Mouse (Mus musculus) lung, postnatal 0 days (tissue): ENCODE measurements around the gene Pes1. TPM values are rescaled to one million over a fixed set of nuclear protein-coding genes. Genes with fewer than 3 reads are reported as not detected.
"Not testable (repeated sequence)": the region's sequence is repeated elsewhere in the genome, so short reads cannot be mapped to it uniquely, and the experiment has no call there.

Source experiments
- ATAC-seq: fragments of 200-750 bp; cut with Nextera tagmentation; 2 replicates; pipeline ENCODE4 v1.8.0; 2017; ENCODE audit warnings: moderate library complexity
- DNase-seq: peaks from one replicate; pipeline ENCODE4 v3.0.0-alpha.2; 2016; ENCODE audit warnings: low spot score
- H3K27ac ChIP-seq: fragments of 300-500 bp; sonication (generic); 2 replicates; pipeline ENCODE4 v1.5.1; 2014; ENCODE audit warnings: antibody characterized with exemption, mild to moderate bottlenecking, low read length, mixed read lengths
- H3K27me3 ChIP-seq: fragments of 300-500 bp; sonication (generic); replicated peaks from 2 replicates; pipeline ENCODE4 v1.6.1; 2014; ENCODE audit warnings: low read length, mixed read lengths; ENCODE audit not compliant: insufficient read depth
- H3K36me3 ChIP-seq: fragments of 300-500 bp; sonication (generic); 2 replicates; pipeline ENCODE4 v1.6.1; 2014; ENCODE audit warnings: low read length, mixed read lengths; ENCODE audit not compliant: insufficient read depth
- H3K4me1 ChIP-seq: fragments of 300-500 bp; sonication (generic); 2 replicates; pipeline ENCODE4 v1.6.1; 2014; ENCODE audit warnings: antibody characterized with exemption, low read depth, low read length, mixed read lengths; ENCODE audit not compliant: insufficient read depth
- H3K4me2 ChIP-seq: fragments of 300-500 bp; sonication (generic); replicated peaks from 2 replicates; pipeline ENCODE4 v1.6.1; 2014; ENCODE audit warnings: low read depth, mild to moderate bottlenecking, low read length, moderate library complexity, mixed read lengths
- H3K4me3 ChIP-seq: fragments of 300-500 bp; sonication (generic); 2 replicates; pipeline ENCODE4 v1.5.1; 2014; ENCODE audit warnings: low read depth, low read length
- H3K9ac ChIP-seq: fragments of 300-500 bp; sonication (generic); replicated peaks from 2 replicates; pipeline ENCODE4 v1.6.1; 2014; ENCODE audit warnings: low read depth, mild to moderate bottlenecking
- H3K9me3 ChIP-seq: fragments of 300-500 bp; sonication (generic); 2 replicates; pipeline ENCODE4 v1.6.1; 2016; ENCODE audit warnings: low read length, mixed read lengths
- CTCF ChIP-seq: IDR thresholded peaks from 2 replicates; pipeline ENCODE4 v1.5.1; 2016; ENCODE audit warnings: antibody characterized with exemption, mild to moderate bottlenecking
- EP300 ChIP-seq: IDR thresholded peaks from 2 replicates; pipeline ENCODE4 v1.6.1; 2016; ENCODE audit warnings: antibody characterized with exemption, mild to moderate bottlenecking, control low read depth
- WGBS: fragments of 180-500 bp; shearing (Covaris S2); extraction: QIAGEN DNeasy Blood & Tissue Kit; methylation state at CpG from one replicate; pipeline ENCODE4 v1.1.7; 2014; 5-methylcytosine and 5-hydroxymethylcytosine counted together
- polyA plus RNA-seq: library from polyadenylated mRNA; unstranded; fragments of >200 nt; fragmentation: Nextera tagmentation; extraction: Ambion mirVana; gene quantifications from 2 replicates; pipeline ENCODE4 v1.2.1, GENCODE M21; 2015

The Pes1 gene
- polyA plus RNA-seq, 1 experiment from 2014 or later = 34.2 TPM

- ATAC-seq = no peak
- H3K27me3 ChIP-seq = no peaks in the 10 kb centered on the region
- no peak for DNase-seq
- WGBS = 69% methylated on average over 1 of the region's 1 CpGs
- H3K36me3 ChIP-seq = no peaks in the 10 kb centered on the region
- H3K9me3 ChIP-seq = no peaks in the 10 kb centered on the region
- TF ChIP-seq CTCF = no peak
- TF ChIP-seq EP300 = no peak
- H3K4me3 ChIP-seq = no peak overlapping the region
- no peaks in the 10 kb centered on the region for H3K4me1 ChIP-seq
- H3K27ac ChIP-seq = no peak overlapping the region
- H3K4me2 ChIP-seq = no peak overlapping the region
- H3K9ac ChIP-seq = no peak overlapping the region
Observed at GRCm38 (mm10) chr11:4012616-4013015, 48.8 kb downstream of the Pes1 start.

- not testable (repeated sequence) for H3K4me1 ChIP-seq, H3K4me3 ChIP-seq, H3K36me3 ChIP-seq, H3K4me2 ChIP-seq, H3K27me3 ChIP-seq, H3K9me3 ChIP-seq, DNase-seq, H3K9ac ChIP-seq, ATAC-seq, H3K27ac ChIP-seq
- WGBS = 78% methylated on average over 14 of the region's 14 CpGs
Observed at GRCm38 (mm10) chr11:4015796-4016195, 52.0 kb downstream of the Pes1 start.

DNA sequence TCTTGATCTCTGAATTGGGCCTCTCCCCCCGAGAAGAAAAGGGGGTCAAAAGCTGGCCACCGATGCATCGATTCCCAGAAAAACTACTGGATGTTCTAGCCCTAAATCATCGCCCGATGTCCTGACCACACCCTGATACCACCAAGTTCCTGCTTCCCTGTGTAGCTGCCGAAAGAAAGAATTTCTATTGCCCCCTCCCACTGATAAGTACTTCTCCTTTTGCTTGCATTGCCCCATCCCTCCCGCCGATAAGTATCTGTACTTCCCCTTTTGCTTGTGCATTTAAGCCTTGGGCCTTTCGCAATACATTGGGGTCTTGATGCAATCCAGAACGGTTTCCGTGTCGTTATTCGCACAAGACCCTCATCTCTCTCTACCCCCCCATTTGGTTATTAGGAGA, 58.3 kb downstream of the Pes1 start:
- H3K4me1 ChIP-seq, ATAC-seq, H3K27ac ChIP-seq, H3K36me3 ChIP-seq, DNase-seq, H3K9me3 ChIP-seq, H3K27me3 ChIP-seq, H3K9ac ChIP-seq, H3K4me3 ChIP-seq, H3K4me2 ChIP-seq: not testable (repeated sequence)
- WGBS = 76% methylated on average over 13 of the region's 13 CpGs

GRCm38 (mm10) chr11:4023321-4023720, 59.5 kb downstream of the Pes1 start:
- no peak overlapping the region for H3K27ac ChIP-seq
- no peak for ATAC-seq
- H3K36me3 ChIP-seq = no peaks in the 10 kb centered on the region
- H3K9ac ChIP-seq = no peak overlapping the region
- H3K4me3 ChIP-seq = no peak overlapping the region
- TF ChIP-seq EP300 (no peak), CTCF (no peak)
- WGBS = 70% methylated on average over 2 of the region's 2 CpGs
- H3K4me1 ChIP-seq = no peaks in the 10 kb centered on the region
- H3K9me3 ChIP-seq = no peaks in the 10 kb centered on the region
- DNase-seq = no peak
- H3K4me2 ChIP-seq = no peak overlapping the region
- no peaks in the 10 kb centered on the region for H3K27me3 ChIP-seq

DNA sequence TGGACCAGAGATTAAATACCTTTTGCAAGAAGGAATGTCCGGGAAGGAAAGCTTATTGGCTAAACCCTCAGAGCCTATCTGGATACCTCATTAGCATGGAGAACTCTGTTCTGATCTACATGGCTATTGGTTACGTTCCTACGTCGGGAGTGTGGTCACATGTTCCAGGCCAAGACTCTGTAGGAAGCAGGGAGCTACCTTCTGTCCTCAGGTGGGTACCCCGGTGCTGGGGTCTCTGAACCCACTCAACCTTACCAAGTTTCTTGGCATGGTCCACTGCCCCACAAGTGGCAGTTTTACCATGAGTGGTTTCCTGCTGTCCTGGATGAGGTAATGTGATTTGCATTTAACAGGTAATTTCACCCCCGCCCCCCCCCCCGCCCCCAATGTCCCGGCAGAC, 63.3 kb downstream of the Pes1 start:
- WGBS = 66% methylated on average over 8 of the region's 8 CpGs
- Histone ChIP-seq H3K9me3 (no peaks in the 10 kb centered on the region), H3K36me3 (no peaks in the 10 kb centered on the region), H3K4me1 (no peaks in the 10 kb centered on the region), H3K27ac (no peak overlapping the region), H3K4me3 (no peak overlapping the region), H3K9ac (no peak overlapping the region), H3K27me3 (no peaks in the 10 kb centered on the region), H3K4me2 (no peak overlapping the region)
- no peak for ATAC-seq
- TF ChIP-seq EP300 (no peak), CTCF (no peak)
- DNase-seq = no peak

DNA sequence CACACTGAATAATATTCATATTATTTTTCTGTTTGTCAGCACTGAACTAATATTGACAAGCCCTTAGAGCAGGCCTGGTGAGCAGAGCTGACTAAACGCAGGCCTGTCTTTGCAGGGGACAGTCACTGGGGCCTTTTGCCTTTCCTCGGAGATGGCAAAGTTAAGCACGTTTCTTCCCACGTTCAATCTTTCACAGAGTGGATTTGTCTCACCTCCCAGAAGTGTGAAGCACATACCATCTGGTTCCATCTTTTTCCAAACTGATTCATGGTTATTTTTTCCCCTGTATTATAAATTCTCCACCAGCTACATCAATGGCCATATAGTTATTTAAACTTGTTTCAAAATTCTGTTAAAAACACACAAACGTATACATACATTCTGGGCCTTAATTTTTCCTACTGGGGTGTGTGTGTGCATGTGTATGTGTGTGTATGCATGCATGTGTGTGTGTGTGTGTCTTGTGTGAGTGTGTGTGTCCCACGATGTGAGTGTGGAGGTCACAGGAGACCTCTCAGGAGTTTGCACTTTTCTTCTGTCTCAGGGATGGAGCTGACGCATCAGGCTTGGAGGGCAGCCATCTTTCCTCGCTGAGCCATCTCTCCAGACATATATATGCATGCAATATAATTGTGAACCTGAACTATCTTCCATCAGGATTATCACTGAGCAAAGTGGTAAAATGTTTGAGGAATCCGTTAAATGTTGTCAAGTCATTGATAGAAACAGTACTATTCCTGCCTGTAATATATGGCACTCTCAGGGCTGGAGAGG, 64.0 kb downstream of the Pes1 start:
- TF ChIP-seq CTCF (no peak), EP300 (no peak)
- Histone ChIP-seq H3K9ac (no peak overlapping the region), H3K4me2 (no peak overlapping the region), H3K4me1 (no peaks in the 10 kb centered on the region), H3K27ac (no peak overlapping the region), H3K4me3 (no peak overlapping the region), H3K27me3 (no peaks in the 10 kb centered on the region), H3K9me3 (no peaks in the 10 kb centered on the region), H3K36me3 (no peaks in the 10 kb centered on the region)
- DNase-seq (peak; percentile 15), ATAC-seq (no peak)
- 63% methylated on average over 9 of the region's 9 CpGs for WGBS

DNA sequence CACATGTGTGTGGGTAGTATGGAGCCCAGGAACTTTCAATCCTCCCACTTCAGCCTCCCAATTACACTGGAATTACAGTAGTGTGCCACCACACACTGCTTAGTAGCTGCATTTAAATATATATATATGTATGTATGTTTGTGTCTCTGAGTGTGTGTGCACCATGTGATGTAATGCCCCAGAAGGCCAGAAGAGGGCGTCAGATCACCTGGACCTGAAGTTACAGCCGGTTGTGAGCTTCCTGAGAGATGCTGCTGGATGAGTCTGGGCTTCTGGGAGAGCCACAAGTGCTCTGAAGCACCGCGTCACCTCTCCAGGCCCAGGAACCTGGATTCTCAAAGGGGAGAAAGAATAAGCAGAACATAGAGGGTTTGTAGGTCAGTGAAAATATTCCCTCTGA, 65.6 kb downstream of the Pes1 start:
- Histone ChIP-seq H3K4me3 (no peak overlapping the region), H3K4me1 (peaks cover 3% of the 10 kb centered on the region; the same call in 1 of the 2 replicates), H3K4me2 (no peak overlapping the region), H3K9me3 (no peaks in the 10 kb centered on the region), H3K27ac (no peak overlapping the region), H3K9ac (no peak overlapping the region), H3K36me3 (no peaks in the 10 kb centered on the region), H3K27me3 (no peaks in the 10 kb centered on the region)
- no peak for ATAC-seq
- WGBS = 73% methylated on average over 4 of the region's 4 CpGs
- DNase-seq = no peak
- TF ChIP-seq CTCF (0 out of 2 replicates have a peak, but pooled peaks have one; percentile 18), EP300 (no peak)

Other genes with a start within 250 kb of the Pes1 start
- 0.11 and 0.17 TPM in 2 replicates for gene Osbp2, start 100.1 kb upstream of the Pes1 start, polyA plus RNA-seq
- gene 4921536K21Rik, start 68.9 kb upstream of the Pes1 start, polyA plus RNA-seq = 0.23 and 0.31 TPM in 2 replicates
- gene Dusp18, start 68.7 kb upstream of the Pes1 start, polyA plus RNA-seq = 8.3 and 9.3 TPM in 2 replicates
- 8.6 and 10.3 TPM in 2 replicates for gene Slc35e4, start 49.3 kb upstream of the Pes1 start, polyA plus RNA-seq
- 152 and 170 TPM in 2 replicates for gene Tcn2, start 31.8 kb upstream of the Pes1 start, polyA plus RNA-seq
- not detected in 2 replicates for gene 4930556J24Rik, start 12.8 kb downstream of the Pes1 start, polyA plus RNA-seq
- gene Gal3st1, start 19.7 kb downstream of the Pes1 start, polyA plus RNA-seq = 20.5 and 21.1 TPM in 2 replicates
- gene Sec14l4, start 67.5 kb downstream of the Pes1 start, polyA plus RNA-seq = 28.0 and 35.9 TPM in 2 replicates
- 529 and 716 TPM in 2 replicates for gene Sec14l3, start 100.9 kb downstream of the Pes1 start, polyA plus RNA-seq
- gene Mtfp1, start 131.5 kb downstream of the Pes1 start, polyA plus RNA-seq = 6.4 and 6.5 TPM in 2 replicates
- gene Sec14l2, start 159.4 kb downstream of the Pes1 start, polyA plus RNA-seq = 6.5 and 7.6 TPM in 2 replicates
- gene Rnf215, start 171.2 kb downstream of the Pes1 start, polyA plus RNA-seq = 57.8 and 59.0 TPM in 2 replicates
- 7.3 and 8.2 TPM in 2 replicates for gene Ccdc157, start 196.3 kb downstream of the Pes1 start, polyA plus RNA-seq
- gene Sf3a1, start 196.4 kb downstream of the Pes1 start, polyA plus RNA-seq = 12.6 and 13.4 TPM in 2 replicates
- gene Tbc1d10a, start 222.8 kb downstream of the Pes1 start, polyA plus RNA-seq = 41.7 and 43.8 TPM in 2 replicates